Mouse (Mus musculus): ENCODE results near the gene Tmem63a.
A peak's percentile ranks its signal among the peaks of the same experiment; 100 is the strongest.
"Not testable (repeated sequence)": the region's sequence is repeated elsewhere in the genome, so short reads cannot be mapped to it uniquely, and the experiment has no call there.

The Tmem63a gene

GRCm38 (mm10) chr1:180929599-180929998 lies 12.5 kb upstream of the Tmem63a start:
- no peak for DNase-seq

GRCm38 (mm10) chr1:180931106-180931505 lies 11.0 kb upstream of the Tmem63a start:
- DNase-seq = no peak

GRCm38 (mm10) chr1:180933659-180934058 lies 8.5 kb upstream of the Tmem63a start:
- DNase-seq = no peak

- DNase-seq = no peak
These were observed 7.4 kb upstream of the Tmem63a start, which contains the start of gene Lefty1 for GRCm38 (mm10) chr1:180934467-180935419. TSS of gene Lefty1 (plus strand) at chr1:180935022.

GRCm38 (mm10) chr1:180936610-180937398 lies 5.3 kb upstream of the Tmem63a start:
- DNase-seq = not testable (repeated sequence)

- DNase-seq = not testable (repeated sequence)
These were observed 4.5 kb upstream of the Tmem63a start for GRCm38 (mm10) chr1:180937631-180938030.

GRCm38 (mm10) chr1:180938781-180939180 lies 3.4 kb upstream of the Tmem63a start:
- not testable (repeated sequence) for DNase-seq

GRCm38 (mm10) chr1:180940776-180941460 lies 1.2 kb upstream of the Tmem63a start:
- no peak for DNase-seq

GRCm38 (mm10) chr1:180941726-180942125 lies 418 bp upstream of the Tmem63a start:
- DNase-seq = no peak

GRCm38 (mm10) chr1:180943032-180943644 lies 994 bp downstream of the Tmem63a start:
- no peak for DNase-seq

- DNase-seq = no peak
These were observed 1.8 kb downstream of the Tmem63a start for GRCm38 (mm10) chr1:180943896-180944295.

- DNase-seq = no peak
These were observed 2.4 kb downstream of the Tmem63a start for GRCm38 (mm10) chr1:180944553-180944952.

- peak; percentile 31 to 35 for DNase-seq
These were observed 3.1 kb downstream of the Tmem63a start for GRCm38 (mm10) chr1:180945001-180945980.

- DNase-seq = no peak
These were observed 4.3 kb downstream of the Tmem63a start for GRCm38 (mm10) chr1:180946448-180946847.

GRCm38 (mm10) chr1:180952085-180952746 lies 10.1 kb downstream of the Tmem63a start:
- DNase-seq = peak; percentile 48 to 79

GRCm38 (mm10) chr1:180952808-180953207 lies 10.7 kb downstream of the Tmem63a start:
- DNase-seq = no peak

- DNase-seq = no peak
These were observed 14.3 kb downstream of the Tmem63a start for GRCm38 (mm10) chr1:180956401-180956800.

GRCm38 (mm10) chr1:180956973-180957381 lies 14.8 kb downstream of the Tmem63a start:
- peak; percentile 65 to 74 for DNase-seq

GRCm38 (mm10) chr1:180957989-180958388 lies 15.8 kb downstream of the Tmem63a start:
- no peak for DNase-seq

- DNase-seq = no peak
These were observed 16.7 kb downstream of the Tmem63a start for GRCm38 (mm10) chr1:180958797-180959196.

- DNase-seq = no peak
These were observed 23.6 kb downstream of the Tmem63a start for GRCm38 (mm10) chr1:180965786-180966185.

All from kidney, adult 8-10 months (tissue).